Mouse (Mus musculus) hindbrain, embryonic 16.5 days (tissue): ENCODE data around the gene Lrrc8a. TPM values are rescaled to one million over a fixed set of nuclear protein-coding genes. Genes with fewer than 3 reads are reported as not detected.

Source experiments
- ATAC-seq: fragments of 200-750 bp; cut with Nextera tagmentation; 2 replicates; pipeline ENCODE4 v1.8.0; 2017; ENCODE audit warnings: moderate TSS enrichment, moderate library complexity
- H3K27ac ChIP-seq: fragments of 300-500 bp; sonication (generic); 2 replicates; pipeline ENCODE4 v1.5.1; 2014; ENCODE audit warnings: low read depth, mild to moderate bottlenecking, control low read depth, low read length, moderate library complexity
- H3K27me3 ChIP-seq: fragments of 300-500 bp; sonication (generic); replicated peaks from 2 replicates; pipeline ENCODE4 v1.6.1; 2014; ENCODE audit warnings: low read length; ENCODE audit not compliant: control insufficient read depth, insufficient read depth
- H3K36me3 ChIP-seq: fragments of 300-500 bp; sonication (generic); 2 replicates; pipeline ENCODE4 v1.6.1; 2014; ENCODE audit warnings: mild to moderate bottlenecking, low read length, moderate library complexity, mixed read lengths; ENCODE audit not compliant: control insufficient read depth, insufficient read depth
- H3K4me1 ChIP-seq: fragments of 300-500 bp; sonication (generic); 2 replicates; pipeline ENCODE4 v1.6.1; 2014; ENCODE audit warnings: low read depth, low read length; ENCODE audit not compliant: control insufficient read depth, insufficient read depth
- H3K4me2 ChIP-seq: fragments of 300-500 bp; sonication (generic); 2 replicates; pipeline ENCODE4 v1.6.1; 2014; ENCODE audit warnings: mild to moderate bottlenecking, low read length, control low read depth, moderate library complexity
- H3K4me3 ChIP-seq: fragments of 300-500 bp; sonication (generic); 2 replicates; pipeline ENCODE4 v1.5.1; 2014; ENCODE audit warnings: mild to moderate bottlenecking, low read length, control low read depth, moderate library complexity
- H3K9ac ChIP-seq: fragments of 300-500 bp; sonication (generic); 2 replicates; pipeline ENCODE4 v1.6.1; 2014; ENCODE audit warnings: low read depth, mild to moderate bottlenecking, control low read depth, low read length, moderate library complexity
- H3K9me3 ChIP-seq: fragments of 300-500 bp; sonication (generic); 2 replicates; pipeline ENCODE4 v1.6.1; 2014; ENCODE audit warnings: mild to moderate bottlenecking, low read length, moderate library complexity; ENCODE audit not compliant: control insufficient read depth
- WGBS: fragments of 180-500 bp; shearing (Covaris S2); extraction: QIAGEN DNeasy Blood & Tissue Kit; methylation state at CpG from one replicate; pipeline ENCODE4 v1.1.7; 2014; 5-methylcytosine and 5-hydroxymethylcytosine counted together
- polyA plus RNA-seq: library from polyadenylated mRNA; unstranded; fragments of >200 nt; fragmentation: Nextera tagmentation; extraction: Ambion mirVana; gene quantifications from 2 replicates; pipeline ENCODE4 v1.2.1, GENCODE M21; 2015

Gene Lrrc8a
- polyA plus RNA-seq, 1 experiment from 2014 or later, result 53.6 TPM

GRCm38 (mm10) chr2:30247036-30247435 lies 9.5 kb downstream of the Lrrc8a start:
- no peaks in the 10 kb centered on the region for H3K27me3 ChIP-seq
- ATAC-seq, result no peak
- peaks cover 6% of the 10 kb centered on the region; the same call in 1 of the 2 replicates for H3K4me1 ChIP-seq
- 95% methylated on average over 5 of the region's 5 CpGs for WGBS
- peaks cover 6% of the 10 kb centered on the region; the same call in 1 of the 2 replicates for H3K36me3 ChIP-seq
- H3K9ac ChIP-seq, result no peak overlapping the region
- H3K9me3 ChIP-seq, result no peaks in the 10 kb centered on the region
- no peak overlapping the region for H3K27ac ChIP-seq
- no peak overlapping the region for H3K4me2 ChIP-seq
- H3K4me3 ChIP-seq, result no peak overlapping the region

- Histone ChIP-seq H3K27me3 (no peaks in the 10 kb centered on the region), H3K4me1 (peaks cover 2% of the 10 kb centered on the region; the same call in 1 of the 2 replicates), H3K4me3 (no peak overlapping the region), H3K9me3 (no peaks in the 10 kb centered on the region), H3K4me2 (no peak overlapping the region), H3K9ac (no peak overlapping the region), H3K27ac (no peak overlapping the region), H3K36me3 (peaks cover 6% of the 10 kb centered on the region; the same call in 1 of the 2 replicates)
- no peak for ATAC-seq
- 67% methylated on average over 4 of the region's 4 CpGs for WGBS
Measured at GRCm38 (mm10) chr2:30247681-30248080, 10.2 kb downstream of the Lrrc8a start.

- WGBS, result 96% methylated on average over 3 of the region's 3 CpGs
Measured at GRCm38 (mm10) chr2:30249182-30249581, 11.7 kb downstream of the Lrrc8a start.

GRCm38 (mm10) chr2:30250166-30251128 lies 12.9 kb downstream of the Lrrc8a start:
- H3K4me2 ChIP-seq, result no peak overlapping the region
- H3K27me3 ChIP-seq, result no peaks in the 10 kb centered on the region
- H3K4me3 ChIP-seq, result no peak overlapping the region
- H3K9me3 ChIP-seq, result no peaks in the 10 kb centered on the region
- 89% methylated on average over 10 of the region's 10 CpGs for WGBS
- no peak overlapping the region for H3K27ac ChIP-seq
- ATAC-seq, result no peak
- H3K4me1 ChIP-seq, result no peaks in the 10 kb centered on the region; the same call in 1 of the 2 replicates
- peaks cover 10% of the 10 kb centered on the region for H3K36me3 ChIP-seq
- H3K9ac ChIP-seq, result no peak overlapping the region

More at GRCm38 (mm10) chr2:30249182-30249581, 11.7 kb downstream of the Lrrc8a start:
- Histone ChIP-seq H3K27ac (no peak overlapping the region), H3K9ac (no peak overlapping the region), H3K36me3 (peaks cover 4% of the 10 kb centered on the region; the same call in 1 of the 2 replicates), H3K4me1 (no peaks in the 10 kb centered on the region; the same call in 1 of the 2 replicates), H3K4me3 (no peak overlapping the region), H3K27me3 (no peaks in the 10 kb centered on the region), H3K9me3 (no peaks in the 10 kb centered on the region), H3K4me2 (no peak overlapping the region)
- no peak for ATAC-seq

- ATAC-seq, result no peak
- Histone ChIP-seq H3K36me3 (peaks cover 18% of the 10 kb centered on the region), H3K27ac (no peak overlapping the region), H3K4me3 (no peak overlapping the region), H3K4me2 (no peak overlapping the region), H3K27me3 (no peaks in the 10 kb centered on the region), H3K9me3 (no peaks in the 10 kb centered on the region), H3K4me1 (no peaks in the 10 kb centered on the region; the same call in 1 of the 2 replicates), H3K9ac (no peak overlapping the region)
- WGBS, result 81% methylated on average over 5 of the region's 5 CpGs
Measured at GRCm38 (mm10) chr2:30251417-30252104, 14.0 kb downstream of the Lrrc8a start.

- Histone ChIP-seq H3K27me3 (no peaks in the 10 kb centered on the region), H3K9me3 (no peaks in the 10 kb centered on the region), H3K4me2 (no peak overlapping the region), H3K9ac (no peak overlapping the region), H3K4me1 (no peaks in the 10 kb centered on the region; the same call in 1 of the 2 replicates), H3K36me3 (peaks cover 28% of the 10 kb centered on the region), H3K4me3 (no peak overlapping the region), H3K27ac (no peak overlapping the region)
- no peak for ATAC-seq
- 77% methylated on average over 3 of the region's 3 CpGs for WGBS
Measured at GRCm38 (mm10) chr2:30252521-30252920, 15.0 kb downstream of the Lrrc8a start.

GRCm38 (mm10) chr2:30253809-30254208 lies 16.3 kb downstream of the Lrrc8a start:
- WGBS, result 82% methylated on average over 5 of the region's 5 CpGs
- Histone ChIP-seq H3K27me3 (no peaks in the 10 kb centered on the region), H3K4me2 (no peak overlapping the region), H3K4me3 (no peak overlapping the region), H3K36me3 (peaks cover 35% of the 10 kb centered on the region), H3K9me3 (no peaks in the 10 kb centered on the region), H3K4me1 (no peaks in the 10 kb centered on the region; the same call in 1 of the 2 replicates), H3K27ac (no peak overlapping the region), H3K9ac (no peak overlapping the region)
- ATAC-seq, result no peak

GRCm38 (mm10) chr2:30255631-30256395 lies 18.3 kb downstream of the Lrrc8a start:
- H3K9ac ChIP-seq, result no peak overlapping the region
- no peak for ATAC-seq
- no peak overlapping the region for H3K27ac ChIP-seq
- H3K27me3 ChIP-seq, result no peaks in the 10 kb centered on the region
- no peaks in the 10 kb centered on the region; the same call in 1 of the 2 replicates for H3K4me1 ChIP-seq
- no peak overlapping the region for H3K4me3 ChIP-seq
- WGBS, result 96% methylated on average over 42 of the region's 42 CpGs
- peaks cover 34% of the 10 kb centered on the region for H3K36me3 ChIP-seq
- no peak overlapping the region for H3K4me2 ChIP-seq
- no peaks in the 10 kb centered on the region for H3K9me3 ChIP-seq
